Mouse (Mus musculus) lung, embryonic 14.5 days (tissue): Measurements from ENCODE around the gene Folr2. TPM values are rescaled to one million over a fixed set of nuclear protein-coding genes. Genes with fewer than 3 reads are reported as not detected.

Source experiments
- ATAC-seq: fragments of 200-750 bp; cut with Nextera tagmentation; 2 replicates; pipeline ENCODE4 v1.8.0; 2017; ENCODE audit warnings: mild to moderate bottlenecking, moderate TSS enrichment, moderate library complexity; ENCODE audit not compliant: insufficient read depth
- DNase-seq: peaks from one replicate; pipeline ENCODE4 v3.0.0-alpha.2; 2015
- H3K27ac ChIP-seq: fragments of 300-500 bp; sonication (generic); 2 replicates; pipeline ENCODE4 v1.5.1; 2014; ENCODE audit warnings: low read depth, mild to moderate bottlenecking, moderate library complexity
- H3K27me3 ChIP-seq: fragments of 300-500 bp; sonication (generic); 2 replicates; pipeline ENCODE4 v1.6.1; 2014; ENCODE audit warnings: low read length, control low read depth; ENCODE audit not compliant: insufficient read depth
- H3K36me3 ChIP-seq: fragments of 300-500 bp; sonication (generic); 2 replicates; pipeline ENCODE4 v1.6.1; 2014; ENCODE audit warnings: control low read depth; ENCODE audit not compliant: insufficient read depth
- H3K4me1 ChIP-seq: fragments of 300-500 bp; sonication (generic); 2 replicates; pipeline ENCODE4 v1.6.1; 2014; ENCODE audit warnings: antibody characterized with exemption, control low read depth; ENCODE audit not compliant: insufficient read depth
- H3K4me2 ChIP-seq: fragments of 300-500 bp; sonication (generic); 2 replicates; pipeline ENCODE4 v1.6.1; 2014; ENCODE audit warnings: mild to moderate bottlenecking
- H3K4me3 ChIP-seq: fragments of 300-500 bp; sonication (generic); 2 replicates; pipeline ENCODE4 v1.5.1; 2014; ENCODE audit warnings: low read depth, low read length
- H3K9ac ChIP-seq: fragments of 300-500 bp; sonication (generic); 2 replicates; pipeline ENCODE4 v1.6.1; 2014
- H3K9me3 ChIP-seq: fragments of 300-500 bp; sonication (generic); 2 replicates; pipeline ENCODE4 v1.6.1; 2016; ENCODE audit warnings: low read depth, low read length, control low read depth
- CTCF ChIP-seq: IDR thresholded peaks from 2 replicates; pipeline ENCODE4 v1.5.1; 2016; ENCODE audit warnings: antibody characterized with exemption, low read depth
- whole genome bisulfite sequencing: fragments of 180-500 bp; shearing (Covaris S2); extraction: QIAGEN DNeasy Blood & Tissue Kit; methylation state at CpG from one replicate; pipeline ENCODE4 v1.1.7; 2014; 5-methylcytosine and 5-hydroxymethylcytosine counted together
- polyA plus RNA-seq: library from polyadenylated mRNA; unstranded; fragments of >200 nt; fragmentation: Nextera tagmentation; extraction: Ambion mirVana; gene quantifications from 2 replicates; pipeline ENCODE4 v1.2.1, GENCODE M21; 2014

Gene Folr2
- polyA plus RNA-seq, 1 experiment from 2014 or later = 2.6 TPM

GRCm38 (mm10) chr7:101875978-101876377 lies 19.0 kb upstream of the Folr2 start:
- H3K9me3 ChIP-seq = no peaks in the 10 kb centered on the region
- H3K27ac ChIP-seq = no peak overlapping the region
- TF ChIP-seq CTCF = no peak
- no peak overlapping the region for H3K4me2 ChIP-seq
- no peak overlapping the region for H3K9ac ChIP-seq
- 88% methylated on average over 1 of the region's 1 CpGs for WGBS
- ATAC-seq (no peak), DNase-seq (no peak)
- no peak overlapping the region for H3K4me3 ChIP-seq
- no peaks in the 10 kb centered on the region for H3K4me1 ChIP-seq
- H3K36me3 ChIP-seq = no peaks in the 10 kb centered on the region
- no peaks in the 10 kb centered on the region for H3K27me3 ChIP-seq

GRCm38 (mm10) chr7:101871296-101871695 lies 14.3 kb upstream of the Folr2 start:
- no peaks in the 10 kb centered on the region for H3K4me1 ChIP-seq
- TF ChIP-seq CTCF = no peak
- no peak overlapping the region for H3K4me2 ChIP-seq
- H3K36me3 ChIP-seq = no peaks in the 10 kb centered on the region
- H3K27ac ChIP-seq = peak overlapping the region; percentile 33; the same call in 1 of the 2 replicates
- no peaks in the 10 kb centered on the region for H3K9me3 ChIP-seq
- peak; percentile 55 for DNase-seq
- 36% methylated on average over 3 of the region's 3 CpGs for WGBS
- ATAC-seq = peak; percentile 58; the same call in 1 of the 2 replicates
- H3K27me3 ChIP-seq = no peaks in the 10 kb centered on the region
- no peak overlapping the region for H3K9ac ChIP-seq
- H3K4me3 ChIP-seq = no peak overlapping the region

DNA sequence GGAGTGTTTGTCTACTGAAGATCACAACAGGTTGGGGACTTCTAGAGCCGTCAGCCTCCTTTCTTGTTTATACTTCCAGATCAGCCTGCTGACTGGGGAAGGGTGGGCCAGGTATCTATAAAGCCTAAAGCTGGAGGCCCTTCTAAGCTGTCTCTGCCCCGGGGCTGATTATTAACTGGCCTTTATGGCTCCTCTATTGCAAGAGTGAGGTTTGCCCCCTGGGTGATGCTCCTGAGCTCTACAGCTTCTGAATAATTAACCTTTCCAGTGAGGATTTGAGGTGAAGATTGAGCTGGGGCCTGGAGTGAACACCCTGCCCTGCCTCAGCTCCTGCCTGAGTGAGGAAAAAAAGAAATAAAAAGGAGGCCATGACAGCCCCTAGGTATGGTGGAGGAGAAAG lies 13.6 kb upstream of the Folr2 start, which contains the start of gene Folr1:
Folr1 (minus strand) TSS at position 160 of the 400 bp plus-strand sequence.
- WGBS = 64% methylated on average over 2 of the region's 2 CpGs
- Histone ChIP-seq H3K27me3 (no peaks in the 10 kb centered on the region), H3K9me3 (no peaks in the 10 kb centered on the region), H3K4me3 (no peak within 1 kb of the TSS), H3K4me1 (no peaks in the 10 kb centered on the region), H3K36me3 (no peaks in the 10 kb centered on the region), H3K4me2 (no peak within 1 kb of the TSS), H3K9ac (no peak within 1 kb of the TSS), H3K27ac (peak within 1 kb of the TSS; percentile 33; the same call in 1 of the 2 replicates)
- DNase-seq (no peak), ATAC-seq (no peak)
- TF ChIP-seq CTCF = no peak

DNA sequence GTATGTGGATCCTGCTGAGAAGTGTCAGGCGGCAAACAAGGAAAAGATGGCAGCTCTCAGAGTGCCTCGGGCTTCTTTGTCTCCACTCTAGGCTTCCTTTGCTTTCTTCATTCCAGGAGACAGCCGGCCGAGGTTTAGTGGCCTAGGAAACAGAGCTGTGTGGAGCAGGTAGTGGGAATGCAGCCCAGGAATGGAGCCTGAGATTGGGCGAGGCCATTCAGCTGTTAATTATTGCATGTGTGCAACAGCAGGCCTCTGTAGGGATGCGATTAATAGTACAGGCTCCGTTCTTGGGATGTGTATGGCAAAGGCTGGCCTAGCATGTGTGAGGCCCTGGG lies 12.1 kb upstream of the Folr2 start:
- no peaks in the 10 kb centered on the region for H3K36me3 ChIP-seq
- H3K4me1 ChIP-seq = no peaks in the 10 kb centered on the region
- no peaks in the 10 kb centered on the region for H3K27me3 ChIP-seq
- no peak overlapping the region for H3K9ac ChIP-seq
- H3K27ac ChIP-seq = no peak overlapping the region
- no peak for TF ChIP-seq CTCF
- no peak overlapping the region for H3K4me2 ChIP-seq
- DNase-seq (no peak), ATAC-seq (no peak)
- 71% methylated on average over 7 of the region's 7 CpGs for WGBS
- H3K4me3 ChIP-seq = no peak overlapping the region
- H3K9me3 ChIP-seq = no peaks in the 10 kb centered on the region

DNA sequence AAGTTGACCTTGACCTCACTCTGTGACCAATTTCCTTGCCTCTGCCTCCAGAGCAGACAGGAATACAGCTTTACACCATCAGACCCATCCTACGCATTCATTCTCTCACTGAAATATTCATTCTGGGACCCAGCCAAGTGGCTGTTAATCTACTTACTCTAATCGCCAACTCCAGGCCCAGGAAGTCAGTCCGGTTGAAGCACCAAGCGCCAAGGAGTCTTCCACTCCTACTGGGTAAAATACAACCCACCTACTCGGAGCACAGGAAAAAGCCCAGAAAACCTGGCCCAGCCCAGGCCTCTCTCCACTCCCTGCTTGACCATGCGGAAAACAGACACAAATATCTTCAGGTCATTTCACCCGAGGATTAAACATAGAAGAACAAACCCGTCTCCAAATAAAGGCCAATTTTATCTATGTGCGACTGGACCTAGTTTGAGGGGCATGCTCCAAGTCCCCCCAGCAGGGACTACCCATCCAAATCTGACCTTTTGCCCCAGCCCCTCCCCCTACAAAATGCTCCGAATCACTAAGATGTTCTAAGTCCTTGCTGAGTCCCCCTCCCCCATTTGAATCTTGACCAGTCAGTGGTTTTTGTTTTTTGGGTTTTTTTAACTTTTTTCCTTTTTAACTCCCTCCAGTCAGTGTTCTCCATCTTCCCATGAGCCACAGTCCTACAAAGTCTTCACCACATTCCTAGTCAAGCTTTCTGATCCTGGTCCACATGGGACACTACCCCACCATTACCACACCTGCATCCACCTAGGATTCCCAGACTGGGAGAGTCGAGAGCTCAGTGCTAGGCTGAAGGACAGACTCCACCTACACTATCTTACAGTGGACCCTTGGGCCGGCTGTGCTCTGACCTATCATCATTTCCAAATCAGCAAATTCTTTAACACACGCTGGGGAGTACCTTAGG lies 11.5 kb upstream of the Folr2 start:
- Histone ChIP-seq H3K27me3 (no peaks in the 10 kb centered on the region), H3K9ac (no peak overlapping the region), H3K27ac (no peak overlapping the region), H3K9me3 (no peaks in the 10 kb centered on the region), H3K4me1 (no peaks in the 10 kb centered on the region), H3K4me2 (no peak overlapping the region), H3K36me3 (no peaks in the 10 kb centered on the region), H3K4me3 (no peak overlapping the region)
- ATAC-seq (no peak), DNase-seq (peak; percentile 37)
- no peak for TF ChIP-seq CTCF
- WGBS = 59% methylated on average over 13 of the region's 13 CpGs

GRCm38 (mm10) chr7:101867482-101867881 lies 10.5 kb upstream of the Folr2 start:
- Histone ChIP-seq H3K4me2 (no peak overlapping the region), H3K27me3 (no peaks in the 10 kb centered on the region), H3K36me3 (no peaks in the 10 kb centered on the region), H3K9me3 (no peaks in the 10 kb centered on the region), H3K4me3 (no peak overlapping the region), H3K4me1 (no peaks in the 10 kb centered on the region), H3K9ac (no peak overlapping the region), H3K27ac (no peak overlapping the region)
- DNase-seq = no peak
- no peak for ATAC-seq
- 98% methylated on average over 4 of the region's 4 CpGs for WGBS
- no peak for TF ChIP-seq CTCF

- WGBS = 74% methylated on average over 11 of the region's 11 CpGs
- no peak overlapping the region for H3K27ac ChIP-seq
- H3K36me3 ChIP-seq = no peaks in the 10 kb centered on the region
- no peaks in the 10 kb centered on the region for H3K4me1 ChIP-seq
- H3K4me3 ChIP-seq = no peak overlapping the region
- TF ChIP-seq CTCF = no peak
- H3K9me3 ChIP-seq = no peaks in the 10 kb centered on the region
- H3K4me2 ChIP-seq = no peak overlapping the region
- no peaks in the 10 kb centered on the region for H3K27me3 ChIP-seq
- ATAC-seq = no peak
- H3K9ac ChIP-seq = no peak overlapping the region
- no peak for DNase-seq
Measured at GRCm38 (mm10) chr7:101866491-101867265, 9.7 kb upstream of the Folr2 start.
